Mouse (Mus musculus) thymus, adult 2 months (tissue): ENCODE data around the gene Cfd.

ENCODE experiments used
- CTCF ChIP-seq: fragments of 200-500 bp; IDR thresholded peaks from 2 replicates; pipeline ENCODE4 v1.5.1; 2012; ENCODE audit warnings: mild to moderate bottlenecking, control low read depth, low read length, moderate library complexity, borderline replicate concordance; ENCODE audit not compliant: control insufficient read depth, poor library complexity, insufficient read depth; ENCODE audit errors: extremely low read depth
- POLR2A ChIP-seq: fragments of 200-500 bp; IDR thresholded peaks from 2 replicates; pipeline ENCODE4 v1.6.1; 2012; ENCODE audit warnings: mild to moderate bottlenecking, low read length, control low read depth, moderate library complexity; ENCODE audit not compliant: control insufficient read depth, poor library complexity, insufficient read depth; ENCODE audit errors: extremely low read depth

GRCm38 (mm10) chr10:79881981-79882380 is 8.7 kb upstream of the Cfd start:
- TF ChIP-seq CTCF (no peak), POLR2A (no peak)
